Mouse (Mus musculus) forebrain, embryonic 10.5 days (tissue): Measurements from ENCODE around the gene Mtor. TPM values are rescaled to one million over a fixed set of nuclear protein-coding genes. Genes with fewer than 3 reads are reported as not detected.

Source experiments
- DNase-seq: peaks from one replicate; pipeline ENCODE4 v3.0.0-alpha.2; 2017; ENCODE audit warnings: low spot score; ENCODE audit errors: extremely low spot score
- H3K27ac ChIP-seq: fragments of 300-500 bp; sonication (generic); 2 replicates; pipeline ENCODE4 v1.5.1; 2016; ENCODE audit warnings: mild to moderate bottlenecking
- H3K27me3 ChIP-seq: fragments of 300-500 bp; sonication (generic); 2 replicates; pipeline ENCODE4 v1.6.1; 2016; ENCODE audit warnings: mild to moderate bottlenecking; ENCODE audit not compliant: poor library complexity, severe bottlenecking
- H3K36me3 ChIP-seq: fragments of 300-500 bp; sonication (generic); replicated peaks from 2 replicates; pipeline ENCODE4 v1.6.1; 2016; ENCODE audit warnings: mild to moderate bottlenecking, moderate library complexity
- H3K4me1 ChIP-seq: fragments of 300-500 bp; sonication (generic); 2 replicates; pipeline ENCODE4 v1.6.1; 2016
- H3K4me3 ChIP-seq: fragments of 300-500 bp; sonication (generic); 2 replicates; pipeline ENCODE4 v1.5.1; 2016; ENCODE audit warnings: mild to moderate bottlenecking, moderate library complexity
- H3K9me3 ChIP-seq: fragments of 300-500 bp; sonication (generic); 2 replicates; pipeline ENCODE4 v1.6.1; 2016; ENCODE audit warnings: mild to moderate bottlenecking, moderate library complexity
- WGBS: fragments of 180-500 bp; shearing (Covaris S2); methylation state at CpG from one replicate; pipeline ENCODE4 v1.1.7; 2016; 5-methylcytosine and 5-hydroxymethylcytosine counted together
- polyA plus RNA-seq: library from polyadenylated mRNA; unstranded; fragments of >200 nt; fragmentation: Nextera tagmentation; extraction: Ambion mirVana; gene quantifications from 2 replicates; pipeline ENCODE4 v1.2.1, GENCODE M21; 2016

The Mtor gene
- polyA plus RNA-seq, 1 experiment from 2014 or later: 27.0 TPM

- H3K4me3 ChIP-seq: no peak overlapping the region
- H3K27ac ChIP-seq: no peak overlapping the region
- 89% methylated on average over 8 of the region's 8 CpGs for WGBS
- peaks cover 90% of the 10 kb centered on the region for H3K36me3 ChIP-seq
- no peaks in the 10 kb centered on the region for H3K9me3 ChIP-seq
- DNase-seq: no peak
- no peaks in the 10 kb centered on the region; the same call in 1 of the 2 replicates for H3K4me1 ChIP-seq
- no peaks in the 10 kb centered on the region for H3K27me3 ChIP-seq
Measured at GRCm38 (mm10) chr4:148504497-148504959, 56.1 kb downstream of the Mtor start.

GRCm38 (mm10) chr4:148507585-148507984 is 59.2 kb downstream of the Mtor start:
- no peaks in the 10 kb centered on the region for H3K9me3 ChIP-seq
- no peak overlapping the region for H3K27ac ChIP-seq
- no peaks in the 10 kb centered on the region for H3K27me3 ChIP-seq
- DNase-seq: no peak
- no peaks in the 10 kb centered on the region; the same call in 1 of the 2 replicates for H3K4me1 ChIP-seq
- no peak overlapping the region for H3K4me3 ChIP-seq
- peaks cover 82% of the 10 kb centered on the region for H3K36me3 ChIP-seq
- WGBS: 85% methylated on average over 5 of the region's 5 CpGs

- no peaks in the 10 kb centered on the region; the same call in 1 of the 2 replicates for H3K4me1 ChIP-seq
Measured at GRCm38 (mm10) chr4:148508084-148508849, 59.9 kb downstream of the Mtor start.

GRCm38 (mm10) chr4:148509450-148510084 is 61.2 kb downstream of the Mtor start:
- WGBS: 92% methylated on average over 8 of the region's 8 CpGs
- Histone ChIP-seq H3K4me3 (no peak overlapping the region), H3K4me1 (no peaks in the 10 kb centered on the region; the same call in 1 of the 2 replicates), H3K9me3 (no peaks in the 10 kb centered on the region), H3K27ac (no peak overlapping the region), H3K27me3 (no peaks in the 10 kb centered on the region), H3K36me3 (peaks cover 82% of the 10 kb centered on the region)
- DNase-seq: no peak

More at GRCm38 (mm10) chr4:148508084-148508849, 59.9 kb downstream of the Mtor start:
- WGBS: 95% methylated on average over 14 of the region's 14 CpGs
- Histone ChIP-seq H3K27me3 (no peaks in the 10 kb centered on the region), H3K27ac (no peak overlapping the region), H3K36me3 (peaks cover 82% of the 10 kb centered on the region), H3K4me3 (no peak overlapping the region), H3K9me3 (no peaks in the 10 kb centered on the region)
- no peak for DNase-seq

GRCm38 (mm10) chr4:148510691-148511090 is 62.3 kb downstream of the Mtor start:
- no peak for DNase-seq
- Histone ChIP-seq H3K27me3 (no peaks in the 10 kb centered on the region), H3K27ac (no peak overlapping the region), H3K36me3 (peaks cover 82% of the 10 kb centered on the region), H3K4me1 (no peaks in the 10 kb centered on the region; the same call in 1 of the 2 replicates), H3K4me3 (no peak overlapping the region), H3K9me3 (no peaks in the 10 kb centered on the region)
- 91% methylated on average over 4 of the region's 4 CpGs for WGBS

GRCm38 (mm10) chr4:148511334-148511733 is 62.9 kb downstream of the Mtor start:
- Histone ChIP-seq H3K36me3 (peaks cover 82% of the 10 kb centered on the region), H3K4me1 (no peaks in the 10 kb centered on the region; the same call in 1 of the 2 replicates), H3K27ac (no peak overlapping the region), H3K9me3 (no peaks in the 10 kb centered on the region), H3K4me3 (no peak overlapping the region), H3K27me3 (no peaks in the 10 kb centered on the region)
- 96% methylated on average over 4 of the region's 4 CpGs for WGBS
- no peak for DNase-seq

GRCm38 (mm10) chr4:148513021-148513559 is 64.7 kb downstream of the Mtor start:
- Histone ChIP-seq H3K36me3 (peaks cover 84% of the 10 kb centered on the region), H3K27me3 (no peaks in the 10 kb centered on the region), H3K9me3 (no peaks in the 10 kb centered on the region), H3K27ac (no peak overlapping the region), H3K4me1 (peaks cover 9% of the 10 kb centered on the region), H3K4me3 (no peak overlapping the region)
- WGBS: 88% methylated on average over 6 of the region's 6 CpGs
- no peak for DNase-seq

GRCm38 (mm10) chr4:148515313-148515712 is 66.9 kb downstream of the Mtor start:
- Histone ChIP-seq H3K4me3 (no peak overlapping the region), H3K4me1 (peaks cover 19% of the 10 kb centered on the region), H3K9me3 (no peaks in the 10 kb centered on the region), H3K27ac (no peak overlapping the region), H3K27me3 (no peaks in the 10 kb centered on the region), H3K36me3 (peaks cover 92% of the 10 kb centered on the region)
- DNase-seq: no peak
- 91% methylated on average over 2 of the region's 2 CpGs for WGBS

GRCm38 (mm10) chr4:148517809-148518208 is 69.4 kb downstream of the Mtor start:
- Histone ChIP-seq H3K36me3 (peaks cover 88% of the 10 kb centered on the region), H3K4me3 (no peak overlapping the region), H3K27ac (peak overlapping the region; percentile 58), H3K9me3 (no peaks in the 10 kb centered on the region), H3K4me1 (peaks cover 19% of the 10 kb centered on the region), H3K27me3 (no peaks in the 10 kb centered on the region)
- WGBS: 50% methylated on average over 4 of the region's 4 CpGs
- no peak for DNase-seq

- no peaks in the 10 kb centered on the region for H3K27me3 ChIP-seq
- 19% methylated on average over 5 of the region's 5 CpGs for WGBS
- H3K27ac ChIP-seq: peak overlapping the region; percentile 58
Measured at GRCm38 (mm10) chr4:148518235-148518795, 69.9 kb downstream of the Mtor start.

GRCm38 (mm10) chr4:148523538-148523937 is 75.1 kb downstream of the Mtor start:
- Histone ChIP-seq H3K4me1 (peaks cover 5% of the 10 kb centered on the region), H3K9me3 (no peaks in the 10 kb centered on the region), H3K36me3 (peaks cover 92% of the 10 kb centered on the region), H3K4me3 (no peak overlapping the region), H3K27me3 (no peaks in the 10 kb centered on the region), H3K27ac (no peak overlapping the region)
- WGBS: 91% methylated on average over 7 of the region's 7 CpGs
- DNase-seq: no peak

More at GRCm38 (mm10) chr4:148518235-148518795, 69.9 kb downstream of the Mtor start:
- H3K9me3 ChIP-seq: no peaks in the 10 kb centered on the region
- DNase-seq: peak; percentile 29
- peaks cover 19% of the 10 kb centered on the region for H3K4me1 ChIP-seq
- no peak overlapping the region; the same call in 1 of the 2 replicates for H3K4me3 ChIP-seq
- peaks cover 88% of the 10 kb centered on the region for H3K36me3 ChIP-seq

- WGBS: 92% methylated on average over 10 of the region's 10 CpGs
- H3K36me3 ChIP-seq: peaks cover 93% of the 10 kb centered on the region
- no peak for DNase-seq
Measured at GRCm38 (mm10) chr4:148527158-148527910, 78.9 kb downstream of the Mtor start.

More at GRCm38 (mm10) chr4:148527158-148527910, 78.9 kb downstream of the Mtor start:
- Histone ChIP-seq H3K27ac (no peak overlapping the region), H3K9me3 (no peaks in the 10 kb centered on the region), H3K27me3 (no peaks in the 10 kb centered on the region), H3K4me3 (no peak overlapping the region), H3K4me1 (no peaks in the 10 kb centered on the region)
